ENCODE assay signal across 9 mouse cellular contexts in genomic region chr14:17967117-17967726, GRCm38 (mm10).
DNase-seq lines count a peak whose midpoint lies in the region; ATAC-seq and TF ChIP-seq lines count a peak whose summit lies in the region.
"Had no signal": no experiment of that assay in that cellular context is flagged by ENCODE, and none has a peak within 500 bp of the region (broad histone marks: within the 10 kb centered on the region; RNA-seq: fewer than 3 reads in every experiment).

No protein-coding gene starts in this region.

- no peak overlapping the region for H3K27ac ChIP-seq in embryonic facial prominence, embryonic 11.5 days (replicated peaks; ENCODE audit: low read depth, low read length)
- H3K27ac ChIP-seq: heart, embryonic 15.5 days had no signal

- no peaks in the 10 kb centered on the region for H3K9me3 ChIP-seq in G1E (replicated peaks)
- no peaks in the 10 kb centered on the region for H3K9me3 ChIP-seq in embryonic facial prominence, embryonic 11.5 days (replicated peaks; ENCODE audit: control insufficient read depth, low read length)
- H3K9me3 ChIP-seq: heart, embryonic 15.5 days had no signal

- no peaks in the 10 kb centered on the region for H3K4me1 ChIP-seq in G1E (ENCODE audit: insufficient read depth, low read depth, low read length)
- no peaks in the 10 kb centered on the region for H3K4me1 ChIP-seq in embryonic facial prominence, embryonic 11.5 days (ENCODE audit: control insufficient read depth, insufficient read depth, low read length)
- H3K4me1 ChIP-seq: heart, embryonic 15.5 days had no signal

- intact Hi-C loops in heart, postnatal 36 days (cut with DNase I) = loop anchor here (2.0 to 5.0 kb wide), 2 partner anchors 308 to 565 kb away; no protein-coding TSS in a partner anchor

- WGBS in embryonic facial prominence, embryonic 11.5 days = 32% methylated on average over 5 of the region's 5 CpGs

- no peak overlapping the region for H3K4me3 ChIP-seq in G1E (ENCODE audit: low read depth, low read length)
- H3K4me3 ChIP-seq in embryonic facial prominence, embryonic 11.5 days (ENCODE audit: low read depth, low read length) = no peak overlapping the region
- H3K4me3 ChIP-seq: heart, embryonic 15.5 days had no signal

- no peaks in the 10 kb centered on the region for H3K27me3 ChIP-seq in G1E (ENCODE audit: insufficient read depth, low read length)
- no peaks in the 10 kb centered on the region for H3K27me3 ChIP-seq in embryonic facial prominence, embryonic 11.5 days (ENCODE audit: control insufficient read depth, insufficient read depth, low read length)
- H3K27me3 ChIP-seq: heart, embryonic 15.5 days had no signal

- H3K36me3 ChIP-seq in G1E (replicated peaks) = peaks cover 4% of the 10 kb centered on the region
- H3K36me3 ChIP-seq in embryonic facial prominence, embryonic 11.5 days (replicated peaks; ENCODE audit: control insufficient read depth, insufficient read depth, low read depth, low read length) = no peaks in the 10 kb centered on the region
- H3K36me3 ChIP-seq: heart, embryonic 15.5 days had no signal

- peak; percentile 16 for DNase-seq in G1E (ENCODE audit: low spot score)
- peak; percentile 48 to 70 for DNase-seq in adrenal gland, postnatal 36 days
- peak; percentile 74 for DNase-seq in embryonic facial prominence, embryonic 11.5 days (ENCODE audit: low spot score)
- peak; percentile 30 to 47 for DNase-seq in heart, postnatal 36 days
- DNase-seq in kidney, postnatal 36 days = peak; percentile 48 to 75
- DNase-seq in lung, postnatal 25 days (ENCODE audit: low spot score) = peak; percentile 23
- DNase-seq in retina, postnatal 7 days (ENCODE audit: low read depth, low spot score) = peak; percentile 37
- no peak for DNase-seq in spleen, postnatal 36 days (ENCODE audit: low spot score in 2 of 2)

- no peak overlapping the region for H3K4me2 ChIP-seq in embryonic facial prominence, embryonic 11.5 days (ENCODE audit: low read depth, low read length)
- H3K4me2 ChIP-seq: heart, embryonic 15.5 days had no signal

- peak; percentile 56 for TF ChIP-seq CTCF in G1E (IDR thresholded peaks at IDR 0.05; ENCODE audit: low read depth, low read length)

- no peak overlapping the region for H3K9ac ChIP-seq in embryonic facial prominence, embryonic 11.5 days (replicated peaks; ENCODE audit: low read length)
- H3K9ac ChIP-seq: heart, embryonic 15.5 days had no signal

- ATAC-seq in G1E (ENCODE audit: extremely low read depth, insufficient number of reproducible peaks, low FRiP score, poor library complexity, severe bottlenecking) = peak; percentile 63
- no peak; the same call in 1 of the 2 replicates for ATAC-seq in embryonic facial prominence, embryonic 11.5 days (replicated peaks; ENCODE audit: insufficient number of reproducible peaks, low FRiP score, low TSS enrichment, low read depth)

Comparison
In these comparisons a context has a peak if more than half of its experiments do, and no peak if none do; other contexts are left out.
1. DNase-seq: peak in G1E (single experiment), adrenal gland, postnatal 36 days (2 of 2), embryonic facial prominence, embryonic 11.5 days (single experiment), heart, postnatal 36 days (2 of 2), kidney, postnatal 36 days (2 of 2), lung, postnatal 25 days (single experiment) and retina, postnatal 7 days (single experiment); none in spleen, postnatal 36 days (0 of 2).